Mouse (Mus musculus): ENCODE measurements around the gene Irgm2.
"Not testable (repeated sequence)": the region's sequence is repeated elsewhere in the genome, so short reads cannot be mapped to it uniquely, and the experiment has no call there.

Irgm2 gene

GRCm38 (mm10) chr11:58213673-58214342 is 14.4 kb downstream of the Irgm2 start:
- DNase-seq (ENCODE audit: low spot score in 2 of 2), result no peak

- DNase-seq (ENCODE audit: low spot score in 2 of 2), result peak; percentile 10 to 30
Observed at GRCm38 (mm10) chr11:58214391-58215048, 15.1 kb downstream of the Irgm2 start.

- not testable (repeated sequence) for DNase-seq (ENCODE audit: low spot score in 2 of 2)
Observed at GRCm38 (mm10) chr11:58215049-58215430, 15.6 kb downstream of the Irgm2 start.

GRCm38 (mm10) chr11:58215814-58216213 is 16.4 kb downstream of the Irgm2 start:
- no peak for DNase-seq (ENCODE audit: low spot score in 2 of 2)

- no peak for DNase-seq (ENCODE audit: low spot score in 2 of 2)
Observed at GRCm38 (mm10) chr11:58216823-58217222, 17.4 kb downstream of the Irgm2 start.

- no peak for DNase-seq (ENCODE audit: low spot score in 2 of 2)
Observed at GRCm38 (mm10) chr11:58223751-58224150, 24.3 kb downstream of the Irgm2 start.

- no peak for DNase-seq (ENCODE audit: low spot score in 2 of 2)
Observed at GRCm38 (mm10) chr11:58224313-58224712, 24.9 kb downstream of the Irgm2 start.

GRCm38 (mm10) chr11:58224872-58225271 is 25.5 kb downstream of the Irgm2 start:
- not testable (repeated sequence) for DNase-seq (ENCODE audit: low spot score in 2 of 2)

GRCm38 (mm10) chr11:58225655-58226054 is 26.2 kb downstream of the Irgm2 start:
- peak; percentile 22 to 50 for DNase-seq (ENCODE audit: low spot score in 2 of 2)

GRCm38 (mm10) chr11:58226425-58226824 is 27.0 kb downstream of the Irgm2 start:
- no peak for DNase-seq (ENCODE audit: low spot score in 2 of 2)

- DNase-seq (ENCODE audit: low spot score in 2 of 2), result not testable (repeated sequence)
Observed at GRCm38 (mm10) chr11:58228021-58228420, 28.6 kb downstream of the Irgm2 start.

- no peak for DNase-seq (ENCODE audit: low spot score in 2 of 2)
Observed at GRCm38 (mm10) chr11:58230396-58230910, 31.0 kb downstream of the Irgm2 start.

GRCm38 (mm10) chr11:58231156-58231555 is 31.7 kb downstream of the Irgm2 start:
- DNase-seq (ENCODE audit: low spot score in 2 of 2), result no peak

- not testable (repeated sequence) for DNase-seq (ENCODE audit: low spot score in 2 of 2)
Observed at GRCm38 (mm10) chr11:58234551-58234950, 35.1 kb downstream of the Irgm2 start.

GRCm38 (mm10) chr11:58235152-58235551 is 35.7 kb downstream of the Irgm2 start:
- DNase-seq (ENCODE audit: low spot score in 2 of 2), result no peak

GRCm38 (mm10) chr11:58238840-58239791 is 39.7 kb downstream of the Irgm2 start:
- no peak for DNase-seq (ENCODE audit: low spot score in 2 of 2)

GRCm38 (mm10) chr11:58247294-58247693 is 47.9 kb downstream of the Irgm2 start:
- no peak for DNase-seq (ENCODE audit: low spot score in 2 of 2)

GRCm38 (mm10) chr11:58249203-58249981 is 50.0 kb downstream of the Irgm2 start:
- no peak for DNase-seq (ENCODE audit: low spot score in 2 of 2)

- no peak for DNase-seq (ENCODE audit: low spot score in 2 of 2)
Observed at GRCm38 (mm10) chr11:58250550-58250949, 51.1 kb downstream of the Irgm2 start.

GRCm38 (mm10) chr11:58254411-58254810 is 55.0 kb downstream of the Irgm2 start:
- DNase-seq (ENCODE audit: low spot score in 2 of 2), result no peak

GRCm38 (mm10) chr11:58257816-58258215 is 58.4 kb downstream of the Irgm2 start:
- DNase-seq (ENCODE audit: low spot score in 2 of 2), result no peak
